Mouse (Mus musculus): Measurements from ENCODE around the gene Gm37240.
A peak's percentile ranks its signal among the peaks of the same experiment; 100 is the strongest.

Gene Gm37240

GRCm38 (mm10) chr3:85188364-85188763 is 699.0 kb downstream of the Gm37240 start:
- DNase-seq (ENCODE audit: low spot score in 2 of 2): no peak

DNA sequence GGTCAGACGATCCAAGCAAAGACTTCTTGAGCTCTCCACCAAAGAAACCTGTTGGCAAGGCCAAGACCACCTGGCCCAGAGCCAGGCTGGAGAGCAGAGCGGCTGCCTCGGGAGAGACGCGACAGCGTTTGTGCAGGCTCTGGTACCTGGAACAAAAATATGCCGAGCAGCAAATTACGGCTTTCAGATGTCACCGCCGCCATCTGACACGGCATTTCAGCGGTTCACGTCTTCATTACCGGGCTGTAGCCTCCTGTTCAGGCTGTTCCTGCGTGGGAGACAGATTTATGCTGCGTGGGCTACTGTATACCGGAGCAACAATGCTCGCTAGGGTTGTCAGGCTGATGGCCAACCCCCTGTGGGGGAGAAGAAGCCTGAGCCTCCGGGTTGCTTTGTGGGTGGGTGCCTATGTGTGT is 700.6 kb downstream of the Gm37240 start:
- peak in 1 of 2 experiments; percentile 29 for DNase-seq (ENCODE audit: low spot score in 2 of 2)

GRCm38 (mm10) chr3:85185827-85186226 is 701.5 kb downstream of the Gm37240 start:
- no peak for DNase-seq (ENCODE audit: low spot score in 2 of 2)

GRCm38 (mm10) chr3:85184916-85185315 is 702.4 kb downstream of the Gm37240 start:
- DNase-seq (ENCODE audit: low spot score in 2 of 2): no peak

GRCm38 (mm10) chr3:85184151-85184550 is 703.2 kb downstream of the Gm37240 start:
- DNase-seq (ENCODE audit: low spot score in 2 of 2): no peak

- no peak for DNase-seq (ENCODE audit: low spot score in 2 of 2)
Measured at GRCm38 (mm10) chr3:85176736-85177135, 710.6 kb downstream of the Gm37240 start.

DNA sequence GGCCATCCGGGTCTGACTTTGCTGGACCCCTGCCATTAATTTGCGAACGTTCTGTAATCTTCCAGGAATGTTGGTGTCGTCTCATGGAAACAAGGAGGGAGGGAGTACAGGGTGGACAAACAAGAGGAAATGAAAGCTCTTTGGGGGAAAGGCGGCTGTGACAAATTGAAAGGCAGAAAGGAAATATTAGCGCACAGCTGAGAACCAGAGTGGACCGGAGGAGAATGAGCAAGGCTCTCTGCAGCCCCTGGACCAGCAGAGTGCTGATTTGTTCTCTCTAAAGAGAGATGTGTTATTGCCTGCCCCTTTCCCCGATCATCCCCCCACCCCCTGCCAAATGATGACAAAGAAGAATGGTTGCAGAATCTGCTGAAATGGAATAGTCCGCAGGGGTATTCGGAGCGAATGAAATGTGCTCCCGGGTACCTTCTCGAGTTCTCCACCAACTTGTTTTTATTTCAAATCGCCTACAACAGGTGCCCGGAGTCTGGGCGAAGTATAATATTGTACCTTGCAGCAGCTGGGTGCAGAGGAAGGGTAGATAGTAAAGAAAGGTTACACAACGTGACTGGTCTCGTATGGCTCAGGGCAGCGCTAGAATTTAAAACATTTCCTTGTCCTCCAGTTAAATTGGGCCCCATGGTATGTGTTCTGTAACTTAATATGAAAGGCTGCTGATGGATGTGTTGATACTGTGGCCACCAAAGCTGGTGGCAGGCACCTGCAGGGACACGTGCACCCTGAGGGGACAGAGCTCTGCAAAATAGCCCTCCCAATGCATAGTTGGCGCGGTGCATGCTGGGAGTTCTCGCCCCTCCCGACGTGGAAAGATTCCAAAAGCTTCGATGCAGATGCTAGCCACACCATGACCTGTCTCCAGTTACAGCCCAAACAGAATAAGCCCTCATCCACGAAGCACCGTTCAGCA is 712.5 kb downstream of the Gm37240 start:
- DNase-seq (ENCODE audit: low spot score in 2 of 2): no peak

DNA sequence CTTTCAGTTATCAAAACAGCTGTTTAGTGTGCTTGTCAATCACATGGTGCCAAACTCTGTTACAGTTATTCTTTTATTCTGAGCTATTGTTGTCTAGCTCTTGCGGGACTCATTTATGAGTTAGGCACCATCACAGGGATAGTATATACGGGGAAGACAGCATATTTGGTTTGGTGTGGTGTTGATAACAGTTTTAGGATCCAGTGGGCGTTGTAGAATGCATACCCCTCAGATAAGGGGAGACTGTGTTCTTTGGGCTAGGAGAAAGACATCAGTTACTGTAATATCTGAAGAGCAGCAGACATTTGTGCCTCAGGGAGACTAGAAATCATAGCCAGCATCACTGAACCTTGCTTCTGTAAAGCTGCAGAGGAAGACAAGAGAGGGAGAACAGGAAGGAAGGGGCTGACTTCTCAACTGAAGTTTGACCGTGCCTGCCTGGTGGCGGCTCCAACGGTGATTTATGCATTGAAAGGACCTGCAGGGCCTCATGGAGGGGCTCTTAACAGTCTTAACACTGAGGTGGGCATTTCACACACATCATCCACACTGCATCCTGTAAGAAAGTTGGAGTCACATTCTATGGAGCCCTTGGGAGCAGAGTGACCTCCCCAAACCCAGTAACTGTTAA is 713.8 kb downstream of the Gm37240 start:
- no peak for DNase-seq (ENCODE audit: low spot score in 2 of 2)

GRCm38 (mm10) chr3:85172532-85172931 is 714.8 kb downstream of the Gm37240 start:
- no peak for DNase-seq (ENCODE audit: low spot score in 2 of 2)

DNA sequence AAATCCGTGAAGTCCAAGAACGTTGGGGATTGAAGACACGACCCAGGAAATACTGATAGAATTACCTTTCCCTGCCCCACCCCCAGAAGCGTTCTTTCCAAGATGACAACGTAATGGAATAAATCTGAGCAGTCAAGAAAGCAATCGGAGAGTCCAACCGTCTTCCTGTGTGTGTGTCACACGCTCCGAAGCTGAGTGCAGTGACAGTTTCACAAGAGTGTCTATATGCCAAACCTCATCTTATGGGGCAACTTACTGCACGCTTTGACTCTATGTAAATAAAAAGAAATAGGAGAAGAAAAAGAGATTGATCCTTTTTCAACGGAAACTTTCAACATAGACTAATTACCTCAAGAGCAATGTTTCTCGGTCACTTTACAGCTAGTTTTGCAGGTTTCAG is 715.2 kb downstream of the Gm37240 start:
- no peak for DNase-seq (ENCODE audit: low spot score in 2 of 2)

DNA sequence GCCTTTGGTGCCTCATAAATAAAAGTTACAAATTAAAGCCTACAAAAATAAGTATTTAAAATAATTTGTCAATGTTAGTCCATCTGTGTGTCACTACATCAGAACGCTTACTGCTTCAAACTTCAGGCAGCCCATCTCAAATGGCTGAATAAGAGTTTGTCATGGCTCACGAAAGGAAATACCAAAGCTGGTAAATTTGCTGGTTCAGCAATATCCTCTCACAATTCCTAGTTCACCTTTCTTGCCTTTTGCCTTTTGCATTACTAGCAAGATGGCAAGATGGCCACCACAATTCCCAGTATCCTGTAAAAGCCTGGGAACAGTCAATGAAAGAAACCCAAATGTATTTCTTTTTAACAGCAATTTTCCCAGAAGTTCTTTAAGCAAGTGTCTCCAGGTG is 718.5 kb downstream of the Gm37240 start:
- DNase-seq (ENCODE audit: low spot score in 2 of 2): no peak

DNA sequence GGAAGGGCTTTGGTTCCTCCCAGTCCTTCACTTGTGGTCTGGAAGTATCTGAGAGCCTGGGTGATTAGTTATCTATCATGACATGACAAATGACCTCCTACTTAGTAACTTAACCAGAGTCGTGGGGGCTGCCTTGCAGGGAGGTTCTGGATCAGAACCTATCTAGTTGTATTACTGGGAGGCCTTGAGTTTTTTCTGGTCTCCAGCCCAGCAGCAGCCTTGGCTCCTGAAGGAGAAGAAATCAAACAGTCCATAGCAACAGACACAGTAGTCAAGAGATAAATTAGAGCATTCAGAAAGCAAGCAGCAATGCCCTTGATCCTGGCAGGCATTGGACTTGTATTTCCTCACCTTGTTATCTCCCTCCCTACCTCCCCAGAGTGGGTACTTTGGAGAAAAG is 722.4 kb downstream of the Gm37240 start:
- DNase-seq (ENCODE audit: low spot score in 2 of 2): no peak

DNA sequence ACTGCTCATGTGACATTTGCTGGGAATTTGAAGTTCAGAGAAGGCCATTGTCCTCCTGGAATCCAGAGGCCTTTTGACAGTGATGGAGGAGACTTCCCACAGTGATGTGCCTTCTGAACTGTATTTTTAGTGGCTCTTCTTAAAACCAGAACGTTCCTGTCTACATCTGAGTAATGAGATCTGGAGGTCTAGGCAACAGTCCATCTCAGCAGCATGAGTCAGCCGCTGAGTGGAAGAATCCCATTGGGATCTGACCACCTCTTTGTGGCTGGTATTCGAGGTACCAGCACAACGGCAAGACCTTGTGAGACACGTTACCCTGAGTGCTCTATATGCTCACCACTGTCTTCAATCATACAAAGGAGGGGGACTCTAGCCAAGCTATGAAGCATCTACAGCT is 723.9 kb downstream of the Gm37240 start:
- DNase-seq (ENCODE audit: low spot score in 2 of 2): no peak

DNA sequence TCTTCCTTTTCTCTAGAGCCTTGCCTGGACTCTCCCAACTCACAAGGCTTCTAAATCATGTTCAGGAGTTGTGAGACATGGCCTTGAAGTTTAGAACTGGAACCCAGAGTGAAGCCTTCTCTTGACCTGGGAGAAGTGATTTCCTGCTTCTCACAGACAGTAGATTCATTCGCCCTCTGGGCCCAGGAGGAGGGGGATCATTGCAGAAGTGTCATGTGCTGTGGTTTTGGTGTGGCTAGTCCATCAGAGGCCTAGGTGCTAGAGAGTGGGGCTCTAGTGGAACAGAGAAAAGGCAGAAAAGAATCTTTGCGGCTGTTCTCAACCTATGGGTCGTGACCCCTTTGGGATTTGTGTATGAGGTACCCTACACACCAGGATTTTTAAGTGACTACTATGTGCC is 724.9 kb downstream of the Gm37240 start:
- DNase-seq (ENCODE audit: low spot score in 2 of 2): no peak

DNA sequence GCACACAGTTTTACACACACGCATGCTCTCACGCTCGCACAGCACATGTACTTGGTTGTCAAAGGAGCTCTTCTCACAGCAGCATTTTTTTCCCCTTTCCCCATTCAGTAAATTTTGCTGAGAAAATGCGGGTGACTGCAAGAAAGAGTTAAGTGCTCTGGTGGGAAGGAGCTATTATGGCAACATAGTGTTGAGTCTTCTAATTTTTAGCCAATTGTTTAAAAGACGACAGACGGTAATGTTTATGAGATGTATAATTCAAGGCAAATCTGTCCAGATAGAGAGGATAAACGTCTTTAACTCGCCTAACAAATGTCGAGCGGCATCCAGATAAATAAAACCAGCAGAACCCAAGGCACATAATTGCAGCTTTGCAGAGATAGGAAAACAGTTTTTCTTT is 726.5 kb downstream of the Gm37240 start:
- no peak for DNase-seq (ENCODE audit: low spot score in 2 of 2)

DNA sequence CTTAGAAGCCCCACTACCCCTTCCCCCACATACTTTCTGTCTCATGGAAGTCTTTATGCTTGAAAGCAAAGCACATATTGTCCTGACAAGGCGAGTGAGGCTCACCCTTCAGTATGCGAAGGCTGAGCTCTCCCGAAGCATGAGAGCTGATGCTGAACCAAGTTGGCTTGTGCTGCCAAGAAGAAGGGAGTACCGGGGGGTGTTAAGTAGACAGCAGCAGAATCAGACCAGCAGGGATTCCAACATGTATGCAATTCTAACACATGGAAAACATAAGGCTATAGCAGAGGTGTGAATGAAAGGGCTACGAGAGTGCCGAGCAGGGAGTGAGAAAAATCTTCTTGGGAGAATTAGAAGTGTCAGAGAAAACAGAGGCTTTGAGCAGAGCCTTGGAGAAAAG is 727.7 kb downstream of the Gm37240 start:
- DNase-seq (ENCODE audit: low spot score in 2 of 2): no peak

- no peak for DNase-seq (ENCODE audit: low spot score in 2 of 2)
Measured at GRCm38 (mm10) chr3:85148816-85149215, 738.5 kb downstream of the Gm37240 start.

GRCm38 (mm10) chr3:85148038-85148550 is 739.2 kb downstream of the Gm37240 start:
- DNase-seq (ENCODE audit: low spot score in 2 of 2): no peak

GRCm38 (mm10) chr3:85145568-85145967 is 741.8 kb downstream of the Gm37240 start:
- DNase-seq (ENCODE audit: low spot score in 2 of 2): no peak

DNA sequence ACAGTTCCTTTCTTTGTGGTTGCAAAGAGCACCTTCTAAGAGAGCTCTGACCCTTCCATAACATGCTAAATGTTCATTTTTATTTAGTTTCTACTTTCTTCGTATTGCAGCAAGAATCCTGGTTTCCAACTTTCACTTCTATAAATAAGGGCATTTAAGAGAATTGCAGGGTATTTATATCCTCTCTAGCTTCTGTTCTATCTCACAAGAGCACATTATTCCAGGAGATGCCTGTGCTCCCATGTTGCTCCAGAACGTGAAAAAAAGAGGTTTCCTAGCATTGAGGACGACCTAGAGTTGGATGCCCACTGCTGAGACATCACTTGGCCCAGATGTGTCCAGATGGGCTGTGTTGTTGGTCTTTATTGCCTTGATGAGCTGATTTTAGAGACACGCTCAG is 742.2 kb downstream of the Gm37240 start:
- DNase-seq (ENCODE audit: low spot score in 2 of 2): no peak

GRCm38 (mm10) chr3:85144425-85144824 is 742.9 kb downstream of the Gm37240 start:
- DNase-seq (ENCODE audit: low spot score in 2 of 2): no peak

- no peak for DNase-seq (ENCODE audit: low spot score in 2 of 2)
Measured at GRCm38 (mm10) chr3:85140488-85140887, 746.8 kb downstream of the Gm37240 start.

GRCm38 (mm10) chr3:85138407-85138806 is 748.9 kb downstream of the Gm37240 start:
- DNase-seq (ENCODE audit: low spot score in 2 of 2): no peak
